Mouse (Mus musculus) cerebellum, adult 11 months (tissue): ENCODE results near the gene Tmem158.
A peak's percentile ranks its signal among the peaks of the same experiment; 100 is the strongest.

Experiments used
- DNase-seq: peaks from one replicate; pipeline ENCODE4 v3.0.0; 2022

The Tmem158 gene

GRCm38 (mm10) chr9:123260611-123261021 lies at the start of gene Tmem158:
Tmem158 (minus strand) TSS chr9:123260764.
- DNase-seq = peak; percentile 64

DNA sequence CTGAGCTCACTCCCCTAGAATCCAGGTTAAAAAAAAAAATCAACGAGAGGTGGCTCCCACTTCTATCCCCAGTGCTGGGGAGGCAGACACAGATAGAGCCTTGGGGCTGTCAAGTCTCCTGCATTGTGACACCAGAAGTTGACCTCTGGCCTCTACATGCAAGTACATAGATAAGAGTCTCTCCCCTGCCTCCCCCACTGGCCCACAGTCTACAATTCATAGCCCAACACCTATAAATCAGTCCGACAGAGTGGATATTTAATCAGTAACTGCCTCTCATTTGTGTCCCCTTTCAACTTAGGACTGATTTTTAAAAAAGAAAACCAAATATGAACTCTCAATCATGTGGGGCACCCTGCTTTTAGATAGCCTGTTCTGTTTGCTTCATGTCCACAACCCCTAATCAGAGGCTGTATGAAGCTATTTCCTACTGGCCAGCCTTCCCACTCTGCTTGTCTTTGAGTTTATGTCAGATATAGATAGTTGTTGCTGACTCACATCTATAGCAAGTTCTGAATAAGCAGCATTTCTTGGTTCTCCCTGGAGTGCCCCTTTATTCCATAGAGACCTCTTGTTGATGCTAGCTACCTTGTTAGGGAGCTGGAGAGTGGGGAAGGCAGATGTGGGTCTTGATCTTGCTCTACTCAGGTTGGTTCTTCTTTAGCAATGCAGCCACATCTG lies 49.3 kb upstream of the Tmem158 start:
- no peak for DNase-seq

DNA sequence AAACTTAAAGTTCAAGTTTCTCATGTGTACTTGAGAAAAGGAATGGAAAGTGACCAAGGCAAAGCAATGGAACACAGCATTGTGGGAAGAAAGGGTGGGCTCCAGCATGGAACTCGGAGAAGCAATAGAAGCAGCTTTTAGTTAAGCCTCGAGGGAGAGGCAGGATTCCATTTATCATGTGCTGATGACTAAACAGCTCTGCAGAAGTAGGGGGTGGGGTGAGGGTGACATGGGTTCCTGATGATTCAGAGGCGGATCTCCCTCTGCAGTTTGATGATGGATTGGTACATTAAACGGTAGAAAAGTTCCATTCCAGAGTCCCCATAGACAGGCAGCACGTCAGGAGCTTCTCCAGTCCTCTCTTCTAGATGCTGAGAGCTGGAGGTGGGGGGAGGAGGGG lies 48.5 kb upstream of the Tmem158 start:
- DNase-seq = no peak

- DNase-seq = no peak
These were observed 44.4 kb upstream of the Tmem158 start for GRCm38 (mm10) chr9:123304917-123305316.

DNA sequence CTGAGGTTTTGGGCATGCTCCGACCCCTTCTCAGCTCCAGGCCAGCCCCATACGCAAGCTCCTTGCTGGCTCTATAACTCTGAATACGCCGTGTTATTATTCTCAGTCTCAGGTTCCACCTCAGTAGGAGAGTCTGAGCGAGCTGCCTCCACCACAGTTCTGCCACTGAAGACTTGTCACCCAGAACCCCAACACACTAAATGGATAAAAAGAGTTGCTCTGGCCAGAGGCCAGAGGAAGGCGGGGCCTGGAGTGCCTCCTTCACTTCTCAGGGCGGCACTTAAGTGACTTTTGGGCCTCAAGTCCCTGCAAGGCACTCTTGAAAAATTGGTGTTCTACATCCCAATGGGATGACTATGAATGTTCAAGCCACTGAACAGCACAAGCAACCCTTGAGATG lies 43.4 kb upstream of the Tmem158 start:
- no peak for DNase-seq

- no peak for DNase-seq
These were observed 42.3 kb upstream of the Tmem158 start for GRCm38 (mm10) chr9:123302759-123303313.

- DNase-seq = peak; percentile 61
These were observed 37.3 kb upstream of the Tmem158 start for GRCm38 (mm10) chr9:123297862-123298261.

GRCm38 (mm10) chr9:123296229-123296628 lies 35.7 kb upstream of the Tmem158 start:
- DNase-seq = peak; percentile 75

DNA sequence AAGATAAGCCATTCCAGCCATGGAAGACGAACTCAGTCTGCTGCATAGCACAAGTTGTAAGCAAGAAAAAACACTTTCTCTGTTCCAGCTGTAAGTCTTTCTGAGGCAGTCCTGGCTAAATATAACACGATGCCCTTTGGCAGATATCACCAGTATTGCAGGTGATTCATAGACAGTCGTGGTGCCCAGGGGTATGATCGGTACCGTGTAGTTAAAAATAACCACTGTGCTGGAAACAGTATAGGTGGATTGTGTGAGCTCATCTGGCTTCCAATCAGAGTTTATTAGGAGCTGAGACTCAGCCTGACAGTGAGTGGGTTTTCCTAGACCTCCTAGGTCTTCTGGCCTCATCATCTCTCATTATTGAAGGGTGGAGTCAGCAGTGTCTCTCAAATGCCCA lies 34.0 kb upstream of the Tmem158 start:
- no peak for DNase-seq

GRCm38 (mm10) chr9:123288378-123288777 lies 27.8 kb upstream of the Tmem158 start:
- DNase-seq = no peak

DNA sequence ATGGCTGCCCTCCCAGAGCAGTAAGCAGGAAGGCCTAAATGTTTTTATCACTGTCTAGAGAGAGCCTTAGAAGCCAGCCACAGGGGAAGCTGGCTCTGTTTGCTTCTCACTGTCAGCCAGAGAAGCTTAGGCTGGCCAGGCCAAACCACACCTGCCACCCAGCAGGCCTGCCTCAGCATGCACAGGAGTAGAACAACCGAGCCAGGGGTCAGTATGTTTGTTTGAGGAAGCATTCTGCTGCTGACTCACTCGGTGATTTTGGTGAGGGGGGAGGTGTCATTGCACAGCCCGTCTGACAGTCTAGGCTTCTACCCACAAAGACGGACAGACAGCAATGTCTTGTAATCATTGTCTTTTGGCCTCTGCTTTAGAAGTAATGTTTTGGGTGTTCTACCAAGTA lies 25.1 kb upstream of the Tmem158 start:
- peak; percentile 14 for DNase-seq

- DNase-seq = no peak
These were observed 20.2 kb upstream of the Tmem158 start for GRCm38 (mm10) chr9:123280775-123281174.

DNA sequence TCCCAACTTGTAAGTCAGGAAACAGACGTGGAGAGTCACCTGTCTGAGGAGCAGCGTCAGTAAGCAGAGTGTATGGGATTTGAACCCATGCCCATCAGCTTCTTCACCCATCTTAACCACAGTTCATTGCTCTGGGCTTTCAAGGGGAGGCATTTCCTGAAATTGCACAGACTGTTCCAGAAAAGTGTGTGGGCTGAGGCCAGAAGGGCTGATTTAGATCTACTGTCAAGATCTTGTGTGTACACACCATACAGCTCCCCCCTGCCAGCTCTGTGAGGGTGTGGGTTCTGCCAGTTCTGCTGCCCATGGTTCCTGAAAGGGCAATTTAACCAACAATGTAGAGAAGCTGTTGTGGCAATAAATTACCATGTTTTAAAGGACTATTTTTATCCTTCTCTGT lies 17.4 kb upstream of the Tmem158 start:
- no peak for DNase-seq

- DNase-seq = no peak
These were observed 14.8 kb upstream of the Tmem158 start for GRCm38 (mm10) chr9:123275373-123275772.

GRCm38 (mm10) chr9:123274674-123275073 lies 14.1 kb upstream of the Tmem158 start:
- no peak for DNase-seq

DNA sequence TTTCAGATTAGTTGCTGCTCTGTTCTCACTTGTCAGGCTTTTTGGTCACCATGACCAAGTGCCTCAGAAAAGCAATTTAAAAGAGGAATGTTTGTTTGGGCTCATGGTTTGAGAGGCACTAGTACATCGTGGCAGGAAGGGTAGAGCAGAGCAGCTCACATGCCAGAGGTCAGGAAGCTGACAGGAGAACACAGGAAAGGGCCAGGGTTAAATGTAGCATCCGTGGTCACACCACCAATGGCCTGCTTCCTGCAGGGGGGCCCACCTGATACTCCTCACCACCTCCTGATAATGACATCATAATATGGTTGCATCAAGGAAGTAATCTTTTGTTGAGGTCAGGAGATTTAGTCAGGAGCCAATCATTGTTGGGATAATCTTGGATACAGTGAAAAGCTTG lies 13.3 kb upstream of the Tmem158 start:
- no peak for DNase-seq

- no peak for DNase-seq
These were observed 11.0 kb upstream of the Tmem158 start for GRCm38 (mm10) chr9:123271552-123271951.

GRCm38 (mm10) chr9:123269906-123270558 lies 9.5 kb upstream of the Tmem158 start:
- no peak for DNase-seq

DNA sequence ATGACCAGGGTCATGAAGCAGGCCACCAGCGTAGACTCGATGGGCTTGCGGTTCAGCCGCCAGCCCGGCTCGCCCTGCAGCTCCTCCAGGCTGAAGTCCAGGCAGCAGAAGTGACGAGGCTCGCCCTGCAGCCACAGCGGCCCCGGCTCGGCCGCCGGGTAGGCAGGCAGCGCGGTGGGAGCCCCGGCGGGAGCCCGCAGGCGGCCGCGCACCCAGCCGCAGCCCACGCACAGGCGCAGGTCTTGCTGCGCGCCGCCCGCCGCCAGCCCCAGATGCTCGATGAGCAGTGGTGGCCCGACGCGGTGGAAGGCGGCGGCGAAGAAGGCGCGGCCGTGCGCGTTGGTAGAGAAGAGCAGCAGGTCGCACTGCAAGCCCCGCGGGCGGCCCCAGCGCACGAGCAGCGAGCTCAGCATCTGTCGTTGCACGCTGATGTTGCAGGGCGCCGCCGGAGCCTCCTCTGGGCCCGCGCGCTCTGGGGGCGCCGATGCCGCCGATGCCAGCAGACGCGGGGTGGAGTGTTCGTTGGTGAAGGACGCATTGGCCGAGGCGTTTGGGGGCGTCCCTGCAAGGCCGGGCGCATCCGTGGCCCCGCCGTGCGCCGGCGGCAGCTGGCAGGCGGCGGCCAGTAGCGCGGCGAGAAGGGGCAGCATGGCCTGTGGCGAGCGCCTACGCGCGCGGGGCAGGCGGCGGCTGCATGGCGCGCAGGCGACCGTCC lies 511 bp downstream of the Tmem158 start:
- no peak for DNase-seq

DNA sequence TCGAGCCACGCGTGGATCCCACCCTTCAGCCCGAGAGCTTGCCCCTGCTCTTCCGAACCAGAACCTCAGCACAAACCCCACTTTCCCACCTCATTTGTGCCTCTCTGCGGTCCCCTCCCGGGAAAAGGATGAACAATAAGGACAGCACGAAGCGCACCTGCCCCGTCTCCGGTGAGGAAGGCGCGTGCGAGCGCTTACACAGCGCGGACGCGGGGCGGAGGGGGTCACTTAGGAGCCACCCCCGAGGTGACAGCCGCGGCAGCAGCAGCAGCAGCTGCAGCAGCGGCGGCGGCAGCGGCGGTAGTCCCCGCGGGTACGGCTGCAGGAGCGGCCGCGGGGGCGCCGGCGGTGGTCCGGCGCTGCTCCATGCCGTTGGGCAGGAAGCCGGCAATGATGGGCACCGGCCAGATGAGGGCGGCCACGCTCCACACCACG lies 1.1 kb downstream of the Tmem158 start:
- DNase-seq = peak; percentile 72

- DNase-seq = no peak
These were observed 1.8 kb downstream of the Tmem158 start for GRCm38 (mm10) chr9:123258796-123259195.

- no peak for DNase-seq
These were observed 4.8 kb downstream of the Tmem158 start for GRCm38 (mm10) chr9:123255736-123256135.

DNA sequence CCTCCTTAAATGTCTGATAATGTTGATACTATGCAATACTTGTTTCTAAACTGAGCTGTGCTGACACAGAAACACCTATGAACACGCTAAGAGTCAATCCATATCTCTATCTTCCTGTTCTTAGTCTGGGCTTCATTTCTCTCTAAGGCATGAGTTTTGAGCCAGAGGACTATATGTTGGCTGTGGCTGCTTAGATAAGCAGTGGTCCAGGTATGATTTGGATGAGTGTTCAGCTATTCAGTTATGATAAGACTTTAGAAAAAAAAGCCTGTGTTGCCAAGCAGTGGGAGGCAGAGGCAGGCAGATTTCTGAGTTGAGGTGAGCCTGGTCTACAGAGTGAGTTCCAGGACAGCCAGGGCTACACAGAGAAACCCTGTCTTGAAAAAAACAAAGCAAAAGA lies 12.6 kb downstream of the Tmem158 start:
- DNase-seq = no peak

DNA sequence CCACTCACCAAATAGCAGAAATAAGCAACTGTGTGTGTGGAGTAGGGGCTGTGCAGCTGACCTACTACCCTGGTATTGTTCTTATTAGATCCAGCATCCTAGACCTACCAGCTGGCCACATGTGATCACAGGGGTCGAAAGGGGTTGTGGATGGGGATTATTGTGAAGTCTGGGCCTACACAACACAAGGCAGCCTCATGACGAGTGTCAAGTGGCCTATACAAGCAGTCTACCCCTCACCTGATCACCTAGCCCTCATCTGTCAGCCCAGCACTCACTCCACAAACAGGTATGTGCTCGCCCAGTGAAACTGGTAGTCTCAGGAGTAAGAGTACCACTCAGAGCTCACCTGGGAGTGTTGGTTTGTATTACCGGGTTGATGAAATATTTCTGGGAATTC lies 15.4 kb downstream of the Tmem158 start:
- DNase-seq = no peak
